Mouse (Mus musculus) olfactory bulb, adult 2 months (tissue): Measurements from ENCODE around the gene Ing1. TPM values are rescaled to one million over a fixed set of nuclear protein-coding genes. Genes with fewer than 3 reads are reported as not detected.

Experiments
- H3K27ac ChIP-seq: fragments of 200-500 bp; 2 replicates; pipeline ENCODE4 v1.5.1; 2012; ENCODE audit warnings: low read depth, low read length; ENCODE audit not compliant: insufficient read depth
- H3K4me1 ChIP-seq: fragments of 200-500 bp; 2 replicates; pipeline ENCODE4 v1.6.1; 2012; ENCODE audit warnings: low read length; ENCODE audit not compliant: control insufficient read depth, insufficient read depth
- H3K4me3 ChIP-seq: fragments of 200-500 bp; 2 replicates; pipeline ENCODE4 v1.5.1; 2012; ENCODE audit warnings: mild to moderate bottlenecking, low read depth, low read length, moderate library complexity; ENCODE audit not compliant: insufficient read depth
- CTCF ChIP-seq: fragments of 200-500 bp; IDR thresholded peaks from 2 replicates; pipeline ENCODE4 v1.5.1; 2012; ENCODE audit warnings: low read depth, mild to moderate bottlenecking, low read length, moderate library complexity; ENCODE audit not compliant: insufficient read depth
- POLR2A ChIP-seq: fragments of 200-500 bp; IDR thresholded peaks from 2 replicates; pipeline ENCODE4 v1.6.1; 2012; ENCODE audit warnings: mild to moderate bottlenecking, low read depth, low read length, moderate library complexity; ENCODE audit not compliant: insufficient read depth
- WGBS: fragments of 180-500 bp; shearing (Covaris S2); methylation state at CpG from one replicate; pipeline ENCODE4 v1.1.7; 2018; 5-methylcytosine and 5-hydroxymethylcytosine counted together
- polyA plus RNA-seq: library from polyadenylated mRNA; stranded (reverse); fragments of >200 nt; gene quantifications from 2 replicates; pipeline ENCODE4 v1.2.4, GENCODE M21; 2012; ENCODE audit warnings: low replicate concordance; ENCODE audit not compliant: missing spikeins, insufficient read depth, insufficient read length

The Ing1 gene
- polyA plus RNA-seq, 1 experiment, result not detected

DNA sequence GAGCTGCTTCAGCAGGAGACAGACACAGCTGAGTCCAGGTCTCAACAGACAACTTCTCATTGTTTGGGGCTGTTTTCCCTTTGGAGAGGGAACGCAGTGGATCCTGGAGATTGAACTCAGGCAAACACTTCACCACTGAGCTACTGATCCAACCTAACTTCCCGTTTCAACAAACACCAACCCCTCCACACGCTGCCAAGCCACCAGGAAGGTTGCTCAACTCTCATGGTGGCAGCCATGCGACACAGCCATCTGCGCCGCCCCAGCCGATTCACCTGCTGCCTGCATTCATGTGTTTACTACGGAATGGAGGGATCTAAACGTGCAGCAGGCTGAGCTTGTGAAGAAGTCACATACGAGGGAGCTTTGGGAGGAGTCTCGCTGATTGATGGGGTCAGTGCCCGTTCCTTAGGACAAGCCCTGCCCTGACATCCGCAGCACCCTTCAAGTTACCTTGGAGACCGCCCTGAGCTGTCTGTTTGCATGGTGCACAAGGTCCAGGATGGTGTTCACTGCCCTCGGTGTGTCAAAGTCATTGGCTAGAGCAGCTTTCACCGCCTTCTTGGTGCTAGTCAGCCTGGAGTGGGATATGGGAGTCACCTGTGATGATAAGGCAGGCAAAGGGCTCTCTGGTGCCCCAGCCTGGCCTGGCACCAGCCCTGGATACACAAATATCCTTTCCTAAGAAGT, 37.9 kb upstream of the Ing1 start:
- 90% methylated on average over 16 of the region's 16 CpGs for WGBS
- Histone ChIP-seq H3K4me3 (no peak overlapping the region), H3K4me1 (no peaks in the 10 kb centered on the region), H3K27ac (no peak overlapping the region)
- no peak for TF ChIP-seq POLR2A
- TF ChIP-seq CTCF, result no peak

DNA sequence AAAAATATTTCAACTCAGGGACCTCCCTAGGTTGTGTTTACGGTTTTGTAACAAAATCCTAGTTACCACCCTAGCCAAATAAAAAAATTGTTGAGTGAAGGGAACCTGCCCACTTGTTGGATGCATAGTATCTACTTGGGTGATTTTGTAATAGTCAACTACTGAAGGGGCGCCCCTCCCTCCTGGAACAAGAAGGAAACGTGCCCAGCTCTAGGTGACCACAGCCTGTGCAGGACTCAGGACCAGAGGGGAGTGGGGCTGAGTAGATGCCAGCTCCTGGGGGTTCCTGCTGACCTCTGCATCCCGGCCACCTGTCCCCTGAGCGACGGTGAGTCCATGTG, 37.3 kb upstream of the Ing1 start:
- 87% methylated on average over 6 of the region's 6 CpGs for WGBS
- Histone ChIP-seq H3K27ac (no peak overlapping the region), H3K4me1 (no peaks in the 10 kb centered on the region), H3K4me3 (no peak overlapping the region)
- TF ChIP-seq CTCF (no peak), POLR2A (no peak)

DNA sequence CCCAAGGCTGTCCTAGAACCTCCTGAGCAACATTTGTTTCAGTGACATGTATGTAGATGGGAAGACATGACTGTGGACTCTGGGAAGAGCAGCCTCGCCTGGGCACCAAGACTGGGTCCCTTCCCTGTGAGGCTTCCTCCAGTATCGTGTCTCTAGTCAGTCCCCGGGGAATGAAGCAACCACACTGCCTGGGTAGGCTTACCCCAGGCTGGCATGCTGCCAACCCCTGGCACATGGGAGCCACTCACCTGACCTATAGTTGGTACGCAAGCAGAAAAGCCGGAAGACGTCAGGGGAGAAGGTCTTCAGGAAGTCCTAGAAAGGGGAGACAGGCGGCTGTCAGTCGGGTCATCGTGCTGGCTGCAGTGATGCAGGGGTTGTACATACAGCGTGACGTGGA, 36.7 kb upstream of the Ing1 start:
- 84% methylated on average over 11 of the region's 11 CpGs for WGBS
- Histone ChIP-seq H3K4me3 (no peak overlapping the region), H3K27ac (no peak overlapping the region), H3K4me1 (no peaks in the 10 kb centered on the region)
- TF ChIP-seq CTCF, result no peak
- no peak for TF ChIP-seq POLR2A

DNA sequence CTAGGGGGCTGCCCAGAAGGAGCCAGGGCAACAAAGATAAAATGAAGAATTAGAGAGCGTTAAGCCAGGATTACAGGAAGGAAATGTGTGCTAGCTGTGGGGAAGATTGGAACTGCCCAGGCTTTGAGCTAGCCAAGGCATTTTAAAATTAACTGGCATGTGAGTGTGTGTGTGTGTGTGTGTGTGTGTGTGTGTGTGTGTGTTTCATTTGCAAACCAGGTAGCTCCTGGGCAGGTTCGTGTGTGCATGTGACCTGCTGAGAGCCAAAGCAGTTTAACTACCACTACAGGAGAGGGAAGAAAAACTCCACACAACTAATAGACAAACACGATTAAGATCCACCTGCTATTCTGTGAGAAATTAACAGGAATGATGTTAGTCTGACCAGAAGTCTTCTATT, 32.0 kb upstream of the Ing1 start:
- no peaks in the 10 kb centered on the region for H3K4me1 ChIP-seq

DNA sequence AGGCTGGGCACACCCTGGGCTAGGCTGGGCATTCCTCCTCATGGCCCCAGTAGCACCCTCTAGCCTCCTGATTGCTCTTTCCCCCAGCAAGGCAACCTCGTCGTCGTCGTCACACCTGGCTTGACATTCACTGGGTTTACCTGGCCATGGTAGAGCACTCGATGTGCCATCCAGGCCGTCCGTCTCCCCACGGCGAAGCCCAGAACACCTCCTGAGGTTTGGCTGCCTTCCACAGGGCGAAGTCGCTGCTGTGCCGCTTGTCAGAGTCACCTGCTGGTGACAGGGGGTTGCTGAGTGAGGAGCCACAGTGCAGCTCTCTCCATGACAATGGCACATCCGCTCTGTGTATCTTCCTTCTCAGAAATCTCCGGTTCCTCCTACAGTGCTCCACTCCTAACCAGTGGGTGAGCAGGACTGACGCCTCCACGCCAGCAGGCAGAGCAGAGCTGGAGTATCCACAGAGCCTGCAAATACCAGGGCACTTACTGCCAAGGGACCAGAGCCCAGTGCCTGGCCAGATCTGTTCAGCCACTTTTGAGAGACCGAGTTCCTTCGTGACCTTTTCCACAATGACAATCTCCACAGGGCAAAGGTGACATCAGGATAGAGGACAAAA, 25.1 kb upstream of the Ing1 start:
- WGBS, result 84% methylated on average over 18 of the region's 18 CpGs
- Histone ChIP-seq H3K4me3 (no peak overlapping the region), H3K27ac (no peak overlapping the region), H3K4me1 (no peaks in the 10 kb centered on the region)
- TF ChIP-seq POLR2A, result no peak
- TF ChIP-seq CTCF, result no peak

More for the DNA sequence above, 32.0 kb upstream of the Ing1 start:
- Histone ChIP-seq H3K27ac (no peak overlapping the region), H3K4me3 (no peak overlapping the region)
- TF ChIP-seq CTCF, result no peak
- TF ChIP-seq POLR2A, result no peak
- WGBS, result 91% methylated on average over 3 of the region's 3 CpGs

DNA sequence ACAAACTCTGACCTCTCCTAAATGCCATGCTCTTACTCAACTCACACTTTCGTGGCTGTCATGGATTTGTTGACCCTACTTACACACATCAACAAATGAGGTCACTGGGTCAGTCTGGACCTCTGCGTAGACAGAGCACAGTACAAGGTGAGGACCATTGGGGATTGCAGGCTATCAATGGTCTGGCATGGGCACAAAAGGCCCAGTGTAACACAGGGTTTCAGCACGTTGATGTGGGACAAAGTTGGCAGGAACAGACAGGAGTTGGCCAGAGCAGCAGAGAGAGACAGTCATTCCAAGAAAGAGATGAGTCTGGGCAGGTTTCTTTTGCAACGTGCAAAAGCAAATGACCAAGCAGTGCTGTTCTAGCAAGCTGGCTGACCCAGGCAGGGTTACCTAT, 24.5 kb upstream of the Ing1 start:
- H3K27ac ChIP-seq, result no peak overlapping the region
- H3K4me3 ChIP-seq, result no peak overlapping the region
- no peaks in the 10 kb centered on the region for H3K4me1 ChIP-seq
- TF ChIP-seq POLR2A, result no peak
- no peak for TF ChIP-seq CTCF
- WGBS, result 80% methylated on average over 4 of the region's 4 CpGs

DNA sequence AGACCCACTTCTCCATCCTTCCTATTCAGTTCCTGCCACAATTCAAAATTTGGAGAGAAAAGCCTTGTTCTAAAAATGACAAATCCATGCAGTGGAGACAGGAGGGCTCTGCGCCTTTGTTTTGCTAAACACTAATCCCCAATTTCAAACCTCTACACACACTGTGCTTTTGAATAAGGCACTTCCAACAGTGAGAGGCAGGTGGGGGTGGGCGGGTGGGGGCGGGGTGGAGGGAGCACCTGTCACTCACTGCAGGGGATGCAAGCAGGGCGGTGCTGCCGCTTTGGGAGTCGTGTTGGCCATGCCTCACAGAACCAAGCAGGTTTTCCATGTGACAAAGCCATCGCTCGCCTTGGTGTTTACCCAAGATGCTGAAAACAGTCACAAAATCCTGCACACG, 20.9 kb upstream of the Ing1 start:
- Histone ChIP-seq H3K27ac (no peak overlapping the region), H3K4me1 (no peaks in the 10 kb centered on the region), H3K4me3 (no peak overlapping the region)
- 45% methylated on average over 9 of the region's 9 CpGs for WGBS
- TF ChIP-seq POLR2A (no peak), CTCF (no peak)

DNA sequence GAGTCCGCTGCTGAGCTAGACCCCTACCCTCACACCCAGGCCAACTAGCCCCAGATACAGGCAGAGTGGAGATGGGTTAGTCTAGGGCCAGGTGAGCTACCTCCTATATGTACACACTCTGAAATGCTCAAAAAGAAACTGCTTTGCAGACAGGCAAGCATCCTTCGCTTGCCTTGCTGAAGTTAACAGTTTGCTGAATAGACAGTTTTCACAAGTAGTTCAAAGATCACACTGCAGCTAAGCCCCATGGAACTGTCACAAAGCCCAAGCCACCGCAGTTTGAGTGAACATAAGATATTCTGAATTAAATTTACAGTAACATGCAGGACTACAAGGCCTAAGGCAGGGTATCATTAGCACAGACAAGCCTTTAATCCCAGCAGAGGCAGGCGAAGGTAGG, 16.3 kb upstream of the Ing1 start:
- WGBS, result 95% methylated on average over 4 of the region's 4 CpGs
- no peaks in the 10 kb centered on the region for H3K4me1 ChIP-seq
- H3K4me3 ChIP-seq, result no peak overlapping the region
- no peak overlapping the region for H3K27ac ChIP-seq
- TF ChIP-seq POLR2A (no peak), CTCF (no peak)

DNA sequence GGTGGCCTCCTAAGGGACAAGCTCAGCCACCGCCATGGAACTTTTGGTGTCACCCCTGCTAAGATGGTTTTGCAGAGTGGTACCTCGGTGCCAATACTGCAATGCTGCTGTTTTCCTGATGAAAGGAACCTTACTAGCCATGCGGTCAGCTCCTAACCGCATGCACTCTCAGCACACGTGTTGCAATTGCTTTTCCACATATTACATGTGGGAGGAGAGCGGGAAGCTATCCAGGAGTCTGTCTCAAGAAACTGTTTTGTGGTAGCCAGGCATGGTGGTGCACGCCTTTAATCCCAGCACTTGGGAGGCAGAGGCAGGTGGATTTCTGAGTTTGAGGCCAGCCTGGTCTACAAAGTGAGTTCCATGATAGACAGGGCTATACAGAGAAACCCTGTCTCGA, 15.2 kb upstream of the Ing1 start:
- TF ChIP-seq POLR2A (no peak), CTCF (no peak)
- 96% methylated on average over 8 of the region's 8 CpGs for WGBS
- Histone ChIP-seq H3K4me3 (no peak overlapping the region), H3K4me1 (no peaks in the 10 kb centered on the region), H3K27ac (no peak overlapping the region)

DNA sequence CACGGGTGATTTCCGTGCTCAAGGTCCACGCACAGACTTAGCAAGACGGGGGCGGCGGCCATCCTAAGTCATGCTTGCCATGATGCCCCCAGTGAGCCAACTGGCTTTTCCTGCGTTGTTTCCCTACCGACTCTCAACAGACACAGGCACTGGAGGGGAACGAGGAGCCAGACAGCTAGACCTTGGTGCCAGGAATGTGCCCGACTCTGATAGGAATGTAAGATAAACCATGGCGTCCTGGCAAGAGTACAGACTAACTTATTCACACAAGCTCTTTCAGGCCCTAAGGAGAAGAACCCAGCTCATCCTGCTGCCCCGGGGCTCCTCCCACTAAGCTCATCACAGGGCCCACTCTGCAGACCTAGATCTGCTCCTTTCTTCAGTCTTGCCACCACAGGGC, 13.3 kb upstream of the Ing1 start:
- Histone ChIP-seq H3K4me1 (peaks cover 2% of the 10 kb centered on the region; the same call in 1 of the 2 replicates), H3K27ac (no peak overlapping the region), H3K4me3 (no peak overlapping the region)
- no peak for TF ChIP-seq CTCF
- 93% methylated on average over 12 of the region's 12 CpGs for WGBS
